Mouse (Mus musculus) lung, embryonic 16.5 days (tissue): ENCODE results near the gene Fpr2. TPM values are rescaled to one million over a fixed set of nuclear protein-coding genes. Genes with fewer than 3 reads are reported as not detected.

ENCODE experiments used
- ATAC-seq: fragments of 200-750 bp; cut with Nextera tagmentation; 2 replicates; pipeline ENCODE4 v1.8.0; 2017; ENCODE audit warnings: low read depth, mild to moderate bottlenecking, moderate library complexity
- H3K27ac ChIP-seq: fragments of 300-500 bp; sonication (generic); 2 replicates; pipeline ENCODE4 v1.5.1; 2014; ENCODE audit warnings: mild to moderate bottlenecking, control low read depth, low read length
- H3K27me3 ChIP-seq: fragments of 300-500 bp; sonication (generic); 2 replicates; pipeline ENCODE4 v1.6.1; 2014; ENCODE audit warnings: low read depth, low read length, mixed read lengths; ENCODE audit not compliant: control insufficient read depth, insufficient read depth
- H3K36me3 ChIP-seq: fragments of 300-500 bp; sonication (generic); 2 replicates; pipeline ENCODE4 v1.6.1; 2014; ENCODE audit warnings: low read length; ENCODE audit not compliant: control insufficient read depth, insufficient read depth
- H3K4me1 ChIP-seq: fragments of 300-500 bp; sonication (generic); replicated peaks from 2 replicates; pipeline ENCODE4 v1.6.1; 2014; ENCODE audit warnings: low read length, mixed read lengths; ENCODE audit not compliant: control insufficient read depth, insufficient read depth
- H3K4me2 ChIP-seq: fragments of 300-500 bp; sonication (generic); 2 replicates; pipeline ENCODE4 v1.6.1; 2014; ENCODE audit warnings: low read depth, low read length, control low read depth
- H3K4me3 ChIP-seq: fragments of 300-500 bp; sonication (generic); 2 replicates; pipeline ENCODE4 v1.5.1; 2014; ENCODE audit warnings: mild to moderate bottlenecking, low read length, control low read depth
- H3K9ac ChIP-seq: fragments of 300-500 bp; sonication (generic); 2 replicates; pipeline ENCODE4 v1.6.1; 2014; ENCODE audit warnings: low read length, control low read depth
- H3K9me3 ChIP-seq: fragments of 300-500 bp; sonication (generic); 2 replicates; pipeline ENCODE4 v1.6.1; 2016; ENCODE audit warnings: low read length; ENCODE audit not compliant: control insufficient read depth
- WGBS: fragments of 180-500 bp; shearing (Covaris S2); extraction: QIAGEN DNeasy Blood & Tissue Kit; methylation state at CpG from one replicate; pipeline ENCODE4 v1.1.7; 2014; 5-methylcytosine and 5-hydroxymethylcytosine counted together
- polyA plus RNA-seq: library from polyadenylated mRNA; unstranded; fragments of >200 nt; fragmentation: Nextera tagmentation; extraction: Ambion mirVana; gene quantifications from 2 replicates; pipeline ENCODE4 v1.2.1, GENCODE M21; 2015

Gene Fpr2
- polyA plus RNA-seq, 1 experiment from 2014 or later = 1.9 TPM

DNA sequence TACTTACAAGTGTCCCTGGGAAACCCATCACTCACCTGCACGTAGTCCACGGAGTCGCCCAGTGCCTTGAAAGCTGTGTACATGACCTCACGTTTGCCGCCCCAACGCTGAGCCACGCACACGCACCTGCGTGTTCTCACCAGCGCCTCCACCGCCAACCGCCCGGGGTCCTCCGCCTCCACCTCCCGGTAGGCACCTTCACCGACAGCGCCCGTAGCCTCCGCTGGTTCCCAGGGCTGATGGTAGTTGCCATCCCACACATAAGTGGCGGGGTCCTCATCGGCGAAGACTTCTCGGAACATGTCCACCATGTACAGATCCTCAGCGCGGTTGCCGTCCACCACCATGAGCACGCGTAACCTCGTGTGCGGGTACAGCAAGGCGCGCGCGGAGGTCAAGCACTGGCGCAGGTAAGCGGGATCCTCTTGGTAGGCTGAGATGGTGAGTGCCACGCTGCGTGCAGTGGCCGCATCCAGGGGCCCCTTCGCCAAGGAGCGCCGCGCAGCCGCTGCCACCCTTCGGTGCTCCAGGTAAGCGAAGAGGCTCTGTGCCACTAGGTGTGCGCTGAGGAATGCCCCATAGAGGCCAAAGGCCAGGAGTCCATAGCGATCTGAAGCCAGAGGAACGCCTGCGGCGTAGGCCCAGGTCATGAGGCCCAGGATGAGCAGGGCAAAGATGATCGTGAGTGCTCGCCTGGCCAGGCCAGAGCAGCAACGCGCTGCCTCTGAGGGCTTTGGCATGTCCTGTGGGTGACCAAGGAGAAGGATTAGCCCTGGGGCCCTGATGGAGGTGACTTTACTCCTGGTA lies 37.5 kb upstream of the Fpr2 start:
- H3K27me3 ChIP-seq = no peaks in the 10 kb centered on the region
- H3K9me3 ChIP-seq = no peaks in the 10 kb centered on the region
- ATAC-seq = 0 out of 2 replicates have a peak, but pooled peaks have one; percentile 20

DNA sequence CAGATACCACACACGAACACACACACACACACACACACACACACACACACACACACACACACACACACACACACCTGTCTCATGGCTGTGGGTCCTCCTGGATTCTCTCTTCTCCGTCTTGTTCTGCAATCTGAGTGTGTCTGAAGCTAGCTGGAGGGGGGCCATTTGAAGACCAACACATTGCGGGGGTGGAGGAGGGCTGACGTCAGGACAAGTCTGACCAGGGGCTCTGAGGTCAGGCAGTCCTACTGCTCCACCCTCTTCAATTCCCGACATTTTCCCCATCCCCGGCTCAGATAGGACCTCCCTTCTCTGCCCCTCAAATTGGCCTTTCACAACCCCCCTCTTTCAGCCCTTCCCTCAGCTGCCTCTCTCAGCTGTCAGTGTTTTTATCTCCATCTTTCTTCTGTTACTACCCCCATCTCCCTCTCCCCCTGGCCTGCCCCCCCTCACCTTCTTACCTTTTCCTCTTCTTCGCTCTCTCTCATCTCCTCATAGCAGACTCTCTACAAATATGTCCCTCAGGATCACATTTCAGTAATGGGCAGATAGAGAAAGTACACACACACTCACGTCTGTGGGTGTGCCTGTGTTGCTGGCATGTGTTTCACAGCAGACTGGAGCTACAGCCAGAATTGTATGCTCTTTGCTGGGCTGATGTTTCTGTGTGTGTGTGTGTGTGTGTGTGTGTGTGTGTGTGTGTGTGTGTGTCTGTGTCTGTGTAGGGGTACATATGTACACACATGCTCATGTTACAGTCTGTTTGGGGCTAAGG lies 32.4 kb upstream of the Fpr2 start, which contains the start of gene Has1:
TSS of gene Has1 (minus strand) at position 142 of the 775 bp plus-strand sequence.
- no peak within 1 kb of the TSS for H3K4me3 ChIP-seq
- WGBS = 23% methylated on average over 8 of the region's 8 CpGs
- ATAC-seq = peak; percentile 49; the same call in 1 of the 2 replicates

More for the DNA sequence above, 37.5 kb upstream of the Fpr2 start:
- Histone ChIP-seq H3K27ac (no peak overlapping the region), H3K4me1 (no peaks in the 10 kb centered on the region), H3K9ac (no peak overlapping the region), H3K4me2 (0 out of 2 replicates have a peak overlapping the region, but pooled peaks have one; percentile 14), H3K4me3 (no peak overlapping the region), H3K36me3 (0 out of 2 replicates have a peak, but pooled peaks cover 2% of the 10 kb centered on the region)
- 29% methylated on average over 55 of the region's 55 CpGs for WGBS

DNA sequence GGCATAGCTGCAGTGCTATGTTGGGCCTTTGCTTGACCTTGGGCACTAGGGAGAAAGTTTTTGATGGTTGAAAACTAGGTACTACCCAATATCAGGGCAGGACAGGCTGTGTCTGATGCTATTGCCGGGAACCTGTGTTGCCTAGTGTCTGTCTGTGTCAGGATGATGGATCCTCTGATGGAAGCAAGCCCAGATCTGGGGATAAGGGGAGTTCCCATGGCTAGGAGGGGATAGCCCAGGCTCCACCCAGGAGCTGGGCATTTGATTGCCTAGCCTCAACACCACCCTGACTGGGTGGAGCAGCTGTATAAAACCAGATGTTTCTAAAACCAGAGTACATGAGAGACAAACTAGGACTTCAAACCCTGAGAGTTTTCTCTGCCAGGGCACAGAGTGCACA lies 31.0 kb upstream of the Fpr2 start:
- Histone ChIP-seq H3K9ac (no peak overlapping the region), H3K9me3 (no peaks in the 10 kb centered on the region), H3K4me3 (no peak overlapping the region), H3K27ac (no peak overlapping the region), H3K4me2 (no peak overlapping the region), H3K4me1 (no peaks in the 10 kb centered on the region), H3K27me3 (no peaks in the 10 kb centered on the region), H3K36me3 (no peaks in the 10 kb centered on the region)
- WGBS = 45% methylated on average over 1 of the region's 1 CpGs
- ATAC-seq = no peak

More for the DNA sequence above, 32.4 kb upstream of the Fpr2 start, which contains the start of gene Has1:
- Histone ChIP-seq H3K9me3 (no peaks in the 10 kb centered on the region), H3K27me3 (no peaks in the 10 kb centered on the region), H3K4me1 (no peaks in the 10 kb centered on the region), H3K27ac (no peak within 1 kb of the TSS), H3K9ac (no peak within 1 kb of the TSS), H3K4me2 (no peak within 1 kb of the TSS), H3K36me3 (no peaks in the 10 kb centered on the region)

- H3K4me3 ChIP-seq = no peak overlapping the region
- WGBS = 63% methylated on average over 1 of the region's 1 CpGs
- no peak for ATAC-seq
Observed at GRCm38 (mm10) chr17:17857446-17857845, 30.2 kb upstream of the Fpr2 start.

GRCm38 (mm10) chr17:17860110-17860509 lies 27.5 kb upstream of the Fpr2 start:
- peaks cover 6% of the 10 kb centered on the region; the same call in 1 of the 2 replicates for H3K36me3 ChIP-seq

More at GRCm38 (mm10) chr17:17857446-17857845, 30.2 kb upstream of the Fpr2 start:
- H3K27ac ChIP-seq = no peak overlapping the region
- no peaks in the 10 kb centered on the region for H3K4me1 ChIP-seq
- no peaks in the 10 kb centered on the region for H3K36me3 ChIP-seq
- H3K4me2 ChIP-seq = no peak overlapping the region
- H3K27me3 ChIP-seq = no peaks in the 10 kb centered on the region
- no peaks in the 10 kb centered on the region for H3K9me3 ChIP-seq
- no peak overlapping the region for H3K9ac ChIP-seq

GRCm38 (mm10) chr17:17862360-17862759 lies 25.3 kb upstream of the Fpr2 start:
- no peak overlapping the region for H3K9ac ChIP-seq
- no peak overlapping the region for H3K27ac ChIP-seq
- no peak overlapping the region for H3K4me3 ChIP-seq
- H3K9me3 ChIP-seq = no peaks in the 10 kb centered on the region
- H3K36me3 ChIP-seq = peaks cover 12% of the 10 kb centered on the region
- no peak overlapping the region for H3K4me2 ChIP-seq
- H3K4me1 ChIP-seq = no peaks in the 10 kb centered on the region
- H3K27me3 ChIP-seq = no peaks in the 10 kb centered on the region
- ATAC-seq = no peak
- 88% methylated on average over 1 of the region's 1 CpGs for WGBS

More at GRCm38 (mm10) chr17:17860110-17860509, 27.5 kb upstream of the Fpr2 start:
- WGBS = 84% methylated on average over 3 of the region's 3 CpGs
- Histone ChIP-seq H3K9me3 (no peaks in the 10 kb centered on the region), H3K4me2 (no peak overlapping the region), H3K9ac (no peak overlapping the region), H3K27ac (no peak overlapping the region), H3K4me1 (no peaks in the 10 kb centered on the region), H3K4me3 (no peak overlapping the region), H3K27me3 (no peaks in the 10 kb centered on the region)
- no peak for ATAC-seq

GRCm38 (mm10) chr17:17865168-17865567 lies 22.5 kb upstream of the Fpr2 start:
- H3K27me3 ChIP-seq = no peaks in the 10 kb centered on the region
- WGBS = 60% methylated on average over 2 of the region's 2 CpGs
- no peak overlapping the region for H3K4me2 ChIP-seq
- no peak overlapping the region for H3K9ac ChIP-seq
- no peak for ATAC-seq
- no peaks in the 10 kb centered on the region for H3K9me3 ChIP-seq
- H3K4me1 ChIP-seq = no peaks in the 10 kb centered on the region
- no peak overlapping the region for H3K4me3 ChIP-seq
- H3K36me3 ChIP-seq = peaks cover 12% of the 10 kb centered on the region
- no peak overlapping the region for H3K27ac ChIP-seq

GRCm38 (mm10) chr17:17866801-17867469 lies 20.7 kb upstream of the Fpr2 start:
- Histone ChIP-seq H3K9me3 (no peaks in the 10 kb centered on the region), H3K27me3 (no peaks in the 10 kb centered on the region), H3K36me3 (peaks cover 12% of the 10 kb centered on the region), H3K4me1 (no peaks in the 10 kb centered on the region), H3K4me2 (no peak overlapping the region), H3K9ac (no peak overlapping the region), H3K4me3 (no peak overlapping the region), H3K27ac (peak overlapping the region; percentile 27; the same call in 1 of the 2 replicates)
- WGBS = 66% methylated on average over 11 of the region's 11 CpGs
- ATAC-seq = peak; percentile 88
